Mouse (Mus musculus) midbrain, embryonic 15.5 days (tissue): ENCODE measurements around the gene Aldh4a1. TPM values are rescaled to one million over a fixed set of nuclear protein-coding genes. Genes with fewer than 3 reads are reported as not detected.

Experiments used
- ATAC-seq: fragments of 200-750 bp; cut with Nextera tagmentation; replicated peaks from 2 replicates; pipeline ENCODE4 v1.8.0; 2017; ENCODE audit warnings: moderate TSS enrichment
- H3K27ac ChIP-seq: fragments of 300-500 bp; sonication (generic); 2 replicates; pipeline ENCODE4 v1.5.1; 2015; ENCODE audit warnings: mild to moderate bottlenecking, inconsistent platforms
- H3K27me3 ChIP-seq: fragments of 300-500 bp; sonication (generic); replicated peaks from 2 replicates; pipeline ENCODE4 v1.6.1; 2015; ENCODE audit warnings: inconsistent platforms
- H3K36me3 ChIP-seq: fragments of 300-500 bp; sonication (generic); replicated peaks from 2 replicates; pipeline ENCODE4 v1.6.1; 2015; ENCODE audit warnings: inconsistent platforms
- H3K4me1 ChIP-seq: fragments of 300-500 bp; sonication (generic); 2 replicates; pipeline ENCODE4 v1.6.1; 2015; ENCODE audit warnings: inconsistent platforms
- H3K4me2 ChIP-seq: fragments of 300-500 bp; sonication (generic); 2 replicates; pipeline ENCODE4 v1.6.1; 2015; ENCODE audit warnings: inconsistent platforms, mild to moderate bottlenecking, moderate library complexity
- H3K4me3 ChIP-seq: fragments of 300-500 bp; sonication (generic); 2 replicates; pipeline ENCODE4 v1.5.1; 2015; ENCODE audit warnings: mild to moderate bottlenecking, inconsistent platforms
- H3K9ac ChIP-seq: fragments of 300-500 bp; sonication (generic); 2 replicates; pipeline ENCODE4 v1.6.1; 2015; ENCODE audit warnings: mild to moderate bottlenecking, inconsistent platforms
- H3K9me3 ChIP-seq: fragments of 300-500 bp; sonication (generic); 2 replicates; pipeline ENCODE4 v1.6.1; 2016; ENCODE audit warnings: inconsistent platforms
- WGBS: fragments of 180-500 bp; shearing (Covaris S2); methylation state at CpG from one replicate; pipeline ENCODE4 v1.1.7; 2015; ENCODE audit warnings: mixed read lengths; 5-methylcytosine and 5-hydroxymethylcytosine counted together
- polyA plus RNA-seq: library from polyadenylated mRNA; unstranded; fragments of >200 nt; fragmentation: Nextera tagmentation; extraction: Ambion mirVana; gene quantifications from 2 replicates; pipeline ENCODE4 v1.2.1, GENCODE M21; 2015

The Aldh4a1 gene
- polyA plus RNA-seq, 1 experiment from 2014 or later, result 27.1 TPM

DNA sequence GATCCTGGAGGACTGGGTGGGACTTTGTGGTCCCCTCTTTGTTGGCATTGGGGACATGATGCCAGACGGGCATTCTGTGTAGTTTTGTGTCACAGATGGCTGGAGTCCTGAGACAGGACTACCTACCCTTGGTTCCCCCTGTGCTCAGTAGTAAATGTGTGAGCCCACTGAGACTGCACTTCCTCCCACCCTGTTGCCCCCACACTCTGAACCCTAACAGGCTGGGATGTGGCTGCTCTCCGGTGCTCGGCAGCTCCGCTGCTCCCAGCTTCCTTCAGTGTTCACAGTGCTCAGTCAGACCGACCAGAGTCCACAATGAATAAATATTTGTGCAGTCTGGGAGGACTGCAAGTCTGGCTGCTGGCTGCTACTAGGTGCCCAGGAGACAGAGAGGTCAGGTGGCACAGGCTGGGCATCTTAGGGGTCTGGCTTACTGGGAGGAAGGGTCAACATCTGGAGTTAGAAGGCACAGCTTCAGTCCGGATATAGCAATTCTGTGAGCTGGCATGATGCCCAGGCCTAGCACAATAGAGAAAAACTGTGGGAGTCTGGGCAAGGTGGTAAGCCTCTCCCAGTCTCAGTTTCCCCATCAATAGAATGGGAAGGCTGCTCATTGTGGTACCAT is 41.1 kb upstream of the Aldh4a1 start:
- 0 out of 2 replicates have a peak, but pooled peaks have one; percentile 12 for ATAC-seq
- Histone ChIP-seq H3K27ac (peak overlapping the region; percentile 34), H3K36me3 (no peaks in the 10 kb centered on the region), H3K9me3 (no peaks in the 10 kb centered on the region), H3K4me1 (peaks cover 44% of the 10 kb centered on the region), H3K4me2 (peak overlapping the region; percentile 40), H3K9ac (peak overlapping the region; percentile 33; the same call in 1 of the 2 replicates), H3K4me3 (no peak overlapping the region), H3K27me3 (no peaks in the 10 kb centered on the region)
- WGBS, result 43% methylated on average over 6 of the region's 6 CpGs

DNA sequence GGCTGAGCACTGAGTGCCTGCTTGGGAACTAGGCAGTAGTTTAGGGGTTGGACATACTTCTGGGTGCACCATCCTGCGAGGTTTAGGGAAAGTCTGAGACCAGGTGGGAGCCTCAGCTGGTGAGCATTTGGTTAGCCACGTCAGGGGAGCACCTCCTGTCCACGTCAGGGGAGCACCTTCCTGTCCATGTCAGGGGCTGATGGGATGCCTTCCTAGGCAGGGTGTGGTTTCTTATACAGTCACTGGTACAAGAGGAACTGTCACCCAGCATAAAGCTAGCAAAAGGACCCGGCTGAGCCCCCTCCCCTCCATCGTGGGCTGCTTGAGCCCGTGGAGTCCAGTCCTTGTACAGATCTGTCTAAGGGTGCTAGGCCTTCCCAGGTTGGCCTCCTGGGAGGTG is 40.3 kb upstream of the Aldh4a1 start:
- H3K9ac ChIP-seq, result no peak overlapping the region
- no peaks in the 10 kb centered on the region for H3K36me3 ChIP-seq
- no peaks in the 10 kb centered on the region for H3K9me3 ChIP-seq
- peaks cover 37% of the 10 kb centered on the region for H3K4me1 ChIP-seq
- ATAC-seq, result no peak
- H3K27me3 ChIP-seq, result no peaks in the 10 kb centered on the region
- H3K4me3 ChIP-seq, result no peak overlapping the region
- whole genome bisulfite sequencing, result 78% methylated on average over 6 of the region's 6 CpGs
- H3K4me2 ChIP-seq, result no peak overlapping the region
- no peak overlapping the region for H3K27ac ChIP-seq

DNA sequence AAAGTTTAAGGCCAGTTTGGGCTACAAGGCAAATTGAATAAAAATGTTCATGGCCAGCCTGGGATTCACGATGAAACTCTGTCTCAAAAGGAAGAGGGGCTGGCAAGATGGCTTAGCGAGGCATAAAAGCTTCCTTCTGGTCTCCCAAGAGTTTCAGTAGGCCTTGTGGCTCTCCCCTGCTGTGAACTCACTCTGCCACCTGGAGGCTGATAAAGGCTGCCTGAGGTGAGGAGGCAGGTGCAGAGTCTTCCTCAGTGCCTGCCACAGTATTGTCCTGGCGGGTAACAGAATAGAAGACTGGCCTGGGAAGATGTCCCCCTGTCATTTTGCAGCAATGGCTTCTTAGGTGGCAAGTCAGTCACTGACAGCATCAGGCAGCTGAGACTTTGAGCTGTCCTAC is 39.8 kb upstream of the Aldh4a1 start:
- ATAC-seq, result no peak
- 29% methylated on average over 3 of the region's 3 CpGs for WGBS
- no peak overlapping the region for H3K4me3 ChIP-seq
- H3K9ac ChIP-seq, result no peak overlapping the region
- H3K36me3 ChIP-seq, result no peaks in the 10 kb centered on the region
- H3K4me2 ChIP-seq, result no peak overlapping the region
- no peaks in the 10 kb centered on the region for H3K27me3 ChIP-seq
- H3K27ac ChIP-seq, result no peak overlapping the region
- peaks cover 35% of the 10 kb centered on the region for H3K4me1 ChIP-seq
- H3K9me3 ChIP-seq, result no peaks in the 10 kb centered on the region

DNA sequence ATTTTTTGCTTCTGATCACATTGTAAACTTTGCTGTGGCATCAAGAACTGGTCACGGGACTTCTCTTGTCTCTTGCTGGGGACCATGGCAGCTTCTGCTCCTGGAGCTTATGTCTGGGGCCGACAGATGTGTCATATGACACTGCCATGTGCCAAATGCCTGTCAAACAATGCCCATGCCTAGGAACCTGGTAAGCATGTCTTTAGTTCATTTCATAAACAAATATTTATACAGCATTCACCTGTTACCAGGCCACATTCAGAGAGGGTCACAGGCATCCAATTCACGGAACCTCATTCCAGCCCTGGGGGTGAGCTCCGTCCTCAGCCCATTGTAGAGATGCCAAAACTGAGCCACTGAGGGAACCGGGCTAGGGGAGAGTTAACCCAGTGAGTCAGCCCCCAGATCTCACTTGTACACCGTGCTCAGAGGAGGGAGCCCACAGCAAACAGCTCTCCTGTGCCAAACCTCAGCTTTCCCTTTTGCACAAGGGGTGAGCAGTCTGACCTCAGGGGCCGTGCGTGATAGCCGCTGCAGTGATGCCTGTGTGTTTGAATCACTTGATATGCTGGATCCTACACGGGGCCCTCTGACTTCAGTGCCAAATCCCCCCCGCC is 38.9 kb upstream of the Aldh4a1 start:
- Histone ChIP-seq H3K9me3 (no peaks in the 10 kb centered on the region), H3K4me2 (no peak overlapping the region), H3K27me3 (no peaks in the 10 kb centered on the region), H3K4me1 (peaks cover 31% of the 10 kb centered on the region), H3K9ac (no peak overlapping the region), H3K27ac (no peak overlapping the region), H3K36me3 (no peaks in the 10 kb centered on the region), H3K4me3 (no peak overlapping the region)
- 85% methylated on average over 11 of the region's 11 CpGs for WGBS
- no peak for ATAC-seq

DNA sequence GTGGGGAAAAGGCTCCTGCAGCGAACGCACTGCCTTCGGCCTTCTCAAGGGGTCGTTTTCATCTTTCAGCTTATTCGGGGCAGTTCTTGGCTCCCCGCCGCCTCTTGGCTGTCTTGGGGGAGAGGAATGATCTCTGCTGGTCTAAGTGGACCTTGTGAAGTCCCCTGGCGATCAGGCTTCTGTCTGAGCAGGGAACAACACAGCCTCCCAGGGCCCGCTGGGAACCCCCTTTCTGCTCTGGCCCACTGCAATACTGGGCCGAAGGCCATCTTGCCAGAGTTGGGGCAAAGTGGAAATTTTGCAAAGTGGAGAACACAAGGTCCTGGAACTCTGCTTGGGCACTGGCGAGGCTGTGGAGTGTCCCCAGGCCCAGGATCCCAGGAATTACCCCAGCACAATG is 38.0 kb upstream of the Aldh4a1 start:
- Histone ChIP-seq H3K4me1 (peaks cover 33% of the 10 kb centered on the region), H3K4me3 (no peak overlapping the region), H3K36me3 (no peaks in the 10 kb centered on the region), H3K27me3 (no peaks in the 10 kb centered on the region), H3K9me3 (no peaks in the 10 kb centered on the region), H3K9ac (no peak overlapping the region), H3K27ac (no peak overlapping the region), H3K4me2 (no peak overlapping the region)
- ATAC-seq, result no peak
- WGBS, result 73% methylated on average over 11 of the region's 11 CpGs

DNA sequence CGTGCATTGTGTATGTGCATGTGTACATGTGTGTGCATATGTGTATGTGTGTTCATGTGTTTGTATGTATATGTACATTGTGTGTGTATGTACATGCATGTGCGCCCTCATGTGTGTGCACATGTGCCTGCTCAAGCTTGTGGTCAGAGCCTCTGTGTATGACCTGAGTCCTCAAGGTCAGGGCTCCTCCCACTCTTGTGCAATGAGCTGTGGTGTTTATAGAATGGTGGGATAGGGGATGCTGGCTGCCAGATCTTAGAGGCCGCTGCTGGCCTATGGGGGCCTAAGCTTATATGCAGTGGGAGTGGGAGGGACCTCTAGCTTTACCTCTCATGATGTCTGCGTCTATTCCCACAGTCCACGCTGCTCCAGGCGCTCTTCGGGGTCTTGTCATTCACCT is 37.0 kb upstream of the Aldh4a1 start:
- ATAC-seq, result no peak
- no peak overlapping the region for H3K4me2 ChIP-seq
- WGBS, result 93% methylated on average over 7 of the region's 7 CpGs

DNA sequence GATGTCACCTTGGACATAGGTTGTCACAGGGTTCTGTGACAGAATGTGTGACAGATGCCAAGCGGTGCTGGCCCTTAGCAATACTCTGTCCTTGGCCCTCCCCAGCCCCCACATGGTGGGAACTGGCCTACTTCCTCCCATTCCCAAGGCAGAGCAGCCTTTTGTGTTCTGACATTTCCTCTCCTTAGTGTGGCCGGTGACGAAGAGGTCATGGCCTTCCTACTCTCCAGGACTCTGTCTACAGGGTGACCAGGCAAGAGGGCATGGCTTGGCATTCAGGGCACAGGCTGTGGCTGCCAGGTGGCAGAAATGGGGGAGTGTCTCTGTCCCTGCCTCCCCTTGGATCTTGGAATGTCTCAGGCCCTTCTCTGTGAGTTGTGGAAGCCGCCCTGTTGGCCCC is 35.3 kb upstream of the Aldh4a1 start:
- Histone ChIP-seq H3K4me3 (no peak overlapping the region), H3K9me3 (no peaks in the 10 kb centered on the region), H3K4me2 (no peak overlapping the region), H3K36me3 (no peaks in the 10 kb centered on the region), H3K27ac (no peak overlapping the region), H3K9ac (no peak overlapping the region), H3K27me3 (no peaks in the 10 kb centered on the region), H3K4me1 (peaks cover 21% of the 10 kb centered on the region)
- ATAC-seq, result no peak
- 86% methylated on average over 4 of the region's 4 CpGs for WGBS

More for the DNA sequence above, 37.0 kb upstream of the Aldh4a1 start:
- H3K4me3 ChIP-seq, result no peak overlapping the region
- H3K27me3 ChIP-seq, result no peaks in the 10 kb centered on the region
- no peak overlapping the region for H3K9ac ChIP-seq
- H3K4me1 ChIP-seq, result peaks cover 33% of the 10 kb centered on the region
- H3K9me3 ChIP-seq, result no peaks in the 10 kb centered on the region
- no peak overlapping the region for H3K27ac ChIP-seq
- no peaks in the 10 kb centered on the region for H3K36me3 ChIP-seq

DNA sequence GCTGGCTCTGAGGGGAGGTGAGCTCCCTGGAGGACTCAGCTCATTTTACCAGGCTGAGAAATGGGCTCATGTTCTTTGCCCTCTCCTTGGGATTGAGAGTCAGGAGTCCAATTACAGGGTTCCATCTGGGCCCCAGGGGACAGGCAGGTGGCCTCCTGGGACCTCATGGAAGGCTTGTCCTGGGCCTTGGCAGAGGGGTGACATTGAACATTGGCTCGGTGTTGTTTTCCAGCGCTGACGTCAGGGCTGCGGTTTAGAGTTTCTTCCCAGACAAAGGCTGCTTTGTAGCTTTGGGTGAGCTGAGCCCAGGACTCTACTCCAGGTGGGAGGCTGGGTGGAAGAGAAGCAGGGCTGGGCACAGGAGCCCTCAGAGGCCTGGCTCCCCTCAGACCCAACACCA is 34.9 kb upstream of the Aldh4a1 start:
- Histone ChIP-seq H3K4me1 (peaks cover 21% of the 10 kb centered on the region), H3K27me3 (no peaks in the 10 kb centered on the region), H3K9me3 (no peaks in the 10 kb centered on the region), H3K36me3 (no peaks in the 10 kb centered on the region), H3K27ac (no peak overlapping the region), H3K4me3 (no peak overlapping the region), H3K4me2 (no peak overlapping the region), H3K9ac (no peak overlapping the region)
- 87% methylated on average over 4 of the region's 4 CpGs for WGBS
- ATAC-seq, result no peak

DNA sequence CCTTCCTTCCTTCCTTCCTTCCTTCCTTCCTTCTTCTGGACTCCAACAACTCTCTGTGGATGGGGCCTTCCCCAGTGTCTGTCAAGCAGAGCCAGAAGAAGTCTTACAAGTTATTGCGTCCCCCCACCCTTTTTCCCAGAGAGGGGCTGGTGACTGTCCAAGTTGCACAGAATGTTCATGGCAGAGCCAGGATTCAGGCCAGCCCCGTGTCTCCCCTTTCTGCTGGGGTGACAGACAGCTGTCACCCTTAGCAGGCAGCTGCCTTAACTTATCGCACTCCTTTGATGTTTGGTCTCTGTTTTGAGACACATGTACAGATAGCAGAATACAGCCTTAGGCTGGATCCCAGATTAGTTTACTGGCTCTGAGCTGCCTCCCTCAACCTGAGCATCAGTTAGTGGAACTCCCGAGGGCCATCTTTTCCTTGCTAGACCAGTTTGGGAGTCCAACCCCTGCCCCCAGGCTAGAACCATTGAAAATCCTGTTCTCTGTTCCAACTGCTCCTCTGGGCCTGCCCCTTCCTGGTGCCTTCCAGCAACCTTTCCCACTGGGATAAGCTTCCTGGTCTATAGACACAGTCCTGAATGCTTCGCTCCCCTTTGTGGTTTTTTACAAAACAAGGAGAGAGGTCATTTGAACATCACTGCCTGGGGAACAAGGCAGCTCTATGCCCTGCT is 33.2 kb upstream of the Aldh4a1 start:
- ATAC-seq, result no peak

DNA sequence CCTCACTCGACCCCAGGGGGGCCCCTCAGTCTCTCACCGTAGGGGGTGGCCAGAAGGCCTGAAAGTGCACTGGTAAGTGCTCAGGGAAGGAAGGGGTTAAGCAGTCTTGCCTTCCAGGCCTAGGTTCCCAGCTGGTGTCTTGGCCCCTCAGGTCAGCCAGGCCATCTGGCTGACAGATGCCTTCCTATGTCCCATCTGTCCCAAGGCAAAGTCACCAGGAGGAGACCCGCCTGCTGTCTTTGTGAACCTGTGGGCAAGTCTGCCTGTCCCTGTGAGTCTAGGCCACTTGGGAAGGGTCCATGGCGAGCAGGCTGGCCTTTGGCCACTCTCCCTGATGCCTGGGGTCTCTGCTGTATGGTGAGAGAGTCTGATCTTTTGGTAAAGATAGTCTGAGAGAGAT is 32.2 kb upstream of the Aldh4a1 start:
- ATAC-seq, result no peak

More for the DNA sequence above, 33.2 kb upstream of the Aldh4a1 start:
- Histone ChIP-seq H3K4me1 (peaks cover 13% of the 10 kb centered on the region; the same call in 1 of the 2 replicates), H3K4me2 (no peak overlapping the region), H3K9ac (no peak overlapping the region), H3K9me3 (no peaks in the 10 kb centered on the region), H3K4me3 (no peak overlapping the region), H3K27ac (0 out of 2 replicates have a peak overlapping the region, but pooled peaks have one; percentile 8), H3K27me3 (no peaks in the 10 kb centered on the region), H3K36me3 (no peaks in the 10 kb centered on the region)
- WGBS, result 49% methylated on average over 5 of the region's 5 CpGs

DNA sequence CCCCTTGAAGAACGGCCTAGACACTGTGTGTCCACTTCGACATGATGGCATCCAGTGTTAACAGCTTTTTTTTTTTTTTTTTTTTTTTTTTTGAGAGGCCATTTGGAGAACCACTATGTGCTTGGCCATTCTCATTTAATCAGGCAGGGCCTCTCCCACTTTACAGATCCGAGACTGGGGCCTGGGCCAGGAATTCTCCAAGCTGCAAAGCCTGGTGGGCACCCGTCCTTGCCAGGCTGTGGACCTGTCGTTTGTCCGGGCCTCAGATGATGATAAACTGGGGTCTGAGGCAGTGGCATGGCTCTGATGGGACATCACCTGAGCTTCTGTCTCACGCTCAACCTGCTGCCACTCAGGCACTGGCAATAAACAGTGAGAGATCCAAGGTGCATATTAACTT is 29.8 kb upstream of the Aldh4a1 start:
- Histone ChIP-seq H3K9me3 (no peaks in the 10 kb centered on the region), H3K4me1 (peaks cover 40% of the 10 kb centered on the region), H3K4me2 (no peak overlapping the region), H3K27ac (no peak overlapping the region), H3K27me3 (no peaks in the 10 kb centered on the region), H3K9ac (no peak overlapping the region), H3K4me3 (no peak overlapping the region), H3K36me3 (no peaks in the 10 kb centered on the region)
- ATAC-seq, result no peak
- WGBS, result 81% methylated on average over 7 of the region's 7 CpGs

More for the DNA sequence above, 32.2 kb upstream of the Aldh4a1 start:
- H3K27me3 ChIP-seq, result no peaks in the 10 kb centered on the region
- H3K4me3 ChIP-seq, result no peak overlapping the region
- H3K4me2 ChIP-seq, result no peak overlapping the region
- no peak overlapping the region for H3K9ac ChIP-seq
- H3K4me1 ChIP-seq, result peaks cover 16% of the 10 kb centered on the region
- 28% methylated on average over 4 of the region's 4 CpGs for WGBS
- no peaks in the 10 kb centered on the region for H3K9me3 ChIP-seq
- no peak overlapping the region for H3K27ac ChIP-seq
- no peaks in the 10 kb centered on the region for H3K36me3 ChIP-seq

DNA sequence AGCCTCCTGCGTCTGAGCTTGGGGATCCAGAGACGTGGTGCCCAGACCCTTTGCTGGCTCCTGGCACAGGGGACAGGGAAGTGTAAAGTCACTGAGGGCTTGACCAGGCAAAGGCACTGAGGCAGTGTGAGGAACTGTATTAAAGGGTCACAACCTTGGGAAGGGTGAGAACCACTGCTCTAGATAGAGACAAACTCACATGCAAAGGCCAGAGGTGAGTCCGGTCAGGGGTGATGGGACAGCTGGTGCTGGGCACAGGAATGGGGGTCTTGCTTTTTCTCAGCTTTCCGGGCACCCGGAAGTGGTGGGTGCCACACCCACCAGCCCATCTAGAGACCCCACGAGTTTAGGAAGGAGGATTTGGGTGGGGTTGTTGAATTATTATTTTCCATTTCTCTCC is 29.3 kb upstream of the Aldh4a1 start:
- no peak for ATAC-seq
- Histone ChIP-seq H3K4me3 (no peak overlapping the region), H3K4me1 (peaks cover 45% of the 10 kb centered on the region), H3K27ac (no peak overlapping the region), H3K9ac (no peak overlapping the region), H3K9me3 (no peaks in the 10 kb centered on the region), H3K4me2 (no peak overlapping the region), H3K36me3 (no peaks in the 10 kb centered on the region), H3K27me3 (no peaks in the 10 kb centered on the region)
- 75% methylated on average over 6 of the region's 6 CpGs for WGBS
